Mouse (Mus musculus) kidney, postnatal 10 days (tissue): ENCODE measurements around the gene Napsa.

ENCODE experiments used
- DNase-seq: peaks from one replicate; pipeline ENCODE4 v3.0.0; 2021; ENCODE audit warnings: mixed read lengths

Gene Napsa

GRCm38 (mm10) chr7:44572213-44572701, at the start of gene Napsa:
Gene Napsa, plus strand, starts transcription at chr7:44572380.
- DNase-seq = peak; percentile 67

GRCm38 (mm10) chr7:44523056-44523455, 49.1 kb upstream of the Napsa start:
- DNase-seq = no peak

DNA sequence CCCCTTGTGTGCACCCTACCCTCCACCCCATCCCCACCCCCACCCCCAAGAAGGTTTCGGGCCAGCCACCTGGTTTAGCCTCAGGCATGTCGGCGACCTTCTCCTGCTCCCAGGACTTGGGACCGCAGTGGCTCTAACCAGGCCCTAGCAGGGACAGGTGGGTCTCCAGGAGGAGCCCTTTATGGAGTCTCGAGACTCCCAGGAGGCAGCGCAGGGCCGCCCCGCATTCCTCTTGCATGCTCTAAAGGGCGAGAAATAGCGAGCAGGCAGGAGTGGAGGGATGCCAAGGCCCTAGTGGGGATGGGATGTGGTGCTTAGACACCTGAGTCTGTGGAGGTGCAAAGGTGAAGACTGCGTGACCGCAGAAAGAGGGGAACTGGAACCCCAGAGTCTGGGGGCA, 47.7 kb upstream of the Napsa start, which contains the start of gene Mybpc2:
Mybpc2 (minus strand) TSS at position 155 of the 400 bp plus-strand sequence.
- DNase-seq = peak; percentile 45

- peak; percentile 92 for DNase-seq
Observed at GRCm38 (mm10) chr7:44525126-44525832, 46.9 kb upstream of the Napsa start.

DNA sequence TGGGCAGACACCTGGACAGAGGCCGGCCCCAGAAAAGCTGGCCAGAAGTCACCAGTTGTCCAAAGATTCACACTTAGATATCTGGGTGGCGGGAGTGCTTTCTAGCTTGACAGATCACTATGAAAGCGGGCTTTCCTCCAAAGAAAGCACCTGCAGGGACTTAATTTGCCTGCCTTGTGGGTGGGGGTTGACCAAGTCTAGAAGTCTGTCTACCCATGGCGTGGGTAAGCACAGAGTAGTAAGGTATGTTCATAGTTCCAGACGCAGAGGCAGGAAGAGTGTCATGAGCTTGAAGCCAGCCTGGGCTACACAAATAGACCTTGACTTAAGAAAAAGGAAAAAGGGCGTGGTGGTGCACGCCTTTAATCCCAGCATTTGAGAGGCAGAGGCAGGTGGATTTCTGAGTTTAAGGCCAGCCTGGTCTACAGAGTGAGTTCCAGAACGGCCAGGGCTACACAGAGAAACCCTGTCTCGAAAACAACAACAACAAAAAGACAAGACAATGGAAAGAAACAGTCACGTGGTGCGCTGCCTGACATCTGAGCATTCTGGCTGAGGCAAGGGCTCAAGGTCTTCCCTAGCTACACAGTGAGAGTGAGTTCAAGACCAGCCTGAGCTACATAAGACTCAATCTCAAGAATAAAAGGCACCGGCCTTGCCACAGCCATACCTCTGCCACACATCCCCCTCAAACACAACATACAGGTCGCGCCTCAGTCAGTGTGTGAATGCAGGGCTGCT, 45.6 kb upstream of the Napsa start:
- DNase-seq = no peak

DNA sequence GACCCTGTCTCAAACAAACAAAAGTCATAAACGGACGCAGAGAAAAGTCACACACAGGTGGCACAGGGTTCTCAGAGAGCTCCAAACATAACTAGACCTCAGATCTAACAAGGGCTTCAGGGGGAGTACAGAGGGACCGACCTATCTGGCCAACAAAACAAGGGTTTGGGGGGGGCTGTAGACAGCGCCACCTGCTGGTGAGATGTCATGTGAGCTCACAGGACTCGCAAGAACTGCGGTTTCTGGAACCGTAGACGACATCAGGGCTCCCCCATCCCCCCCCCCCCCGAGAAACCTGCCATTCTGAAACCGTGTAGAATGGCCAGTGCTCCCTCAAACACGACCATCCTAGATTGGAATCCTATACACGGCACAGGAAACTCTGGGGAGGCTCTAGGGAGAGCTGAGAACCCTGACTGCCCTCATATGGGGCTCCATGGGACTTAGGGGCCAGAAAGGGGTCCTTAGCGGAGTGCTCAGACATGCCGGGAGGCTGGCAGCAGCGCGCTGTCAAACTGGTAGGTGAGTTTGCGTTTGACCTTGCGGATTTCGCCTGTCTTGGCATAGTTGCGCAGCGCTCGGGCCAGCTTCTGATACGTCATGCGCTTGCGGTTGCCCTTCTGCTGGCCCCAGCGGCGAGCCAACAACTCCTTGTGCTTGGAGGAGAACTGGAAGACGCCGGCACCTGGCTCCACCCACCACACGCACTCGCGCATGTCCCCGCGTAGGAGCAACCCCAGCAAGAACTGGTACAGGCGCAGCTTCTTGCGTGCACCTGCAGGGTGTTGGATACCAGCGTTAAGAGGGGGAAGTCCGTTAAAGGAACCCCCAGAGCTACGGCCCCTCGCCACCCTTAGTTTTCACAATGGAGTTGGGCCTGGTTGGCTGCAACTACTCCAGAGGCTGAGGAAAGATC, 44.4 kb upstream of the Napsa start:
- peak; percentile 83 for DNase-seq

DNA sequence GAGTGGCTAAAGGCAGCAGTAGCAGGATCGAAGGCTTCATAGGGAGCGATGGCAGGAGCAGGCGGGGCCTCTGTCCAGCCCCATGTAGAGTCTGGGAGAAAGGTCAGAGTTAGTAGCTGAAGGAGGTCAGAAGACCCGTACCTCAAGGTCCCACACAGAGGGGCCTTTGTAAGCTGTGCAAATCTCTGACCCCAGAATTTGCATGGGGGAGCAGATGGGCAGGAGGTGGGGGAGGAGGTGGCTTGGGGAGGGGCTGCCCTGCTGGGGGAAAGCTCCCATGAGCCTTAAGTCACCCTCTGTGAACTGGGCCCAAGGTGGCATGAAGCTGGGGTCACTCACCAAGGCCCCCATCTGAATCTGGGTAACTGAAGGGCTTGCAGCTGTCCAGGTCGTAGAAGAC, 42.7 kb upstream of the Napsa start:
- no peak for DNase-seq

DNA sequence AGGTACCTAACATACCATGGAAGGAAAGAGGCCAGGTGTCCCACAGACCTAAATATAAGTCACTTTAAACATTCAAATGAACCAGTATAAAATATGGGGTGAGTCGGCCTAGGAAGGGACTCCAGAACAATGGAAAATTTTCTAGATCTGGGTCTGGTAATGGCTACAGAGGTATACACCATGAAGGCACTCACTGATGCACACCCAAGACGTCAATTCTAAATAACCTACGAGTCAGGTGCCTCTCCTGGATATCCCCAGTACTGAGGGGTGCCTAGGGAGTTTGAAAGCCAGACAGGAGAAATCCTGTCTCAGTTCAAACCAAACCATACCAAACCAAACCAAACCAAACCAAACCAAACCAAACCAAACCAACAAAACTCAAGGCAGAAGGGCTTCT, 41.7 kb upstream of the Napsa start:
- DNase-seq = no peak

DNA sequence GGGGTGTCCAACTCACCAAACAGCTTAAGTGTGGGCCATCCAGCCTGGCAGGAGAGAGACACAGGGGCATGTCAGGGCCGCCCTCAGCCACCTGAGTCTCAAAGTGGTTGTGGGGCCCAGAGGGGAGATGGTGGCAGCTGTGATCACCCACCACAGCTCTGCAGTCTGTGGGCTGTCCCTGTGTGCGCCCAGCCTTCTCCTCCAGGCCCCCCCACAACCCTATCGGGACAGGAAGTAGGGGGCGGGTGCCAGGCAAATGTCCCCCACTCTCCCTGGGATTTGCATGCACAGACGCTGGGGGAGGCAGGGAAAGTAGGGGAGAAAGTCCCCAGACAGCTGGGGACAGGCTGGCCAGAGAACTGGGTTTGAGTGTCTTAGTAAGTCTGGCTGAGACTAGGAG, 41.0 kb upstream of the Napsa start:
- no peak for DNase-seq

GRCm38 (mm10) chr7:44531946-44532732, 40.0 kb upstream of the Napsa start, which contains the start of gene Spib:
Gene Spib, minus strand, starts transcription at chr7:44532071.
- DNase-seq = no peak

DNA sequence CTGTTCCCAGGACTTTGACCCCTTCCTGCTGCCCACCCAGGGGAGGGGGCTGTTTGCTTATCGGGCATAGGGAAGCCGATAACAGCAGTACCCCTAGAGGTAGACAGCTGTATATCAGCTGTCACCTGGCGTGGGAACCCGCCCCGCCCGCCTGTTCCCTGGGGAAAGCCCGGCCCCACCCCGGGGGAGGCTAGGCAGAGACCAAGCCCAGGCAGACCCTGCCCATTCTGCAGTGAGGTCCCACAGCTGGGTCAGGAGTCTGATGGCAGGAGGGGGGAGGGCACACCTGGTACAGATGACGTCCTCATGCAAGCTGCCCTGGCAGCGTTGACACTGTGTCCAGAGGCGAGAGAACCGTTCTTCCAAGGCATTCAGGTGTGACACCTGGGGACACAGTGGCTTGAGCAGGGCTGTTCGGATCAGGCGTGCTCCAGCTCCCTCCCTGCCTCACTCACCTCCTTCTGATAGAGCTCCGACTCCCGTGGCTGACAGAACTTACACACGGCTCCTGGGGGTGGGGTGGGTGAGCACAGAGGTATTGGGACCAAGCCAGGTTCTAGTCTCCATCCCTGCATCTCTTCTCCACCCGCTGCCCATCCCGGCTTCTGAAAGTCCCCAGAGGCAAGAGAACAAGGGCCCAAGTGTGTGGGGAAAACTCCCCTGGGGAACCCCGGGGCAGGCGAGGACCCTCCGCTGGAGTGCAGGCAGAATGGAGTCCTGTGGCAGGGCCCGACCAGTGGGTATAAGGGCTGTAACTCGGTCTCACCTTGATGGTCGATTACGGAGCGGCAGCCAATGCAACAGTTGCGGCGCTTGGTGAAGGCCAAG, 39.0 kb upstream of the Napsa start:
- no peak for DNase-seq

- no peak for DNase-seq
Observed at GRCm38 (mm10) chr7:44533746-44534045, 38.5 kb upstream of the Napsa start.

DNA sequence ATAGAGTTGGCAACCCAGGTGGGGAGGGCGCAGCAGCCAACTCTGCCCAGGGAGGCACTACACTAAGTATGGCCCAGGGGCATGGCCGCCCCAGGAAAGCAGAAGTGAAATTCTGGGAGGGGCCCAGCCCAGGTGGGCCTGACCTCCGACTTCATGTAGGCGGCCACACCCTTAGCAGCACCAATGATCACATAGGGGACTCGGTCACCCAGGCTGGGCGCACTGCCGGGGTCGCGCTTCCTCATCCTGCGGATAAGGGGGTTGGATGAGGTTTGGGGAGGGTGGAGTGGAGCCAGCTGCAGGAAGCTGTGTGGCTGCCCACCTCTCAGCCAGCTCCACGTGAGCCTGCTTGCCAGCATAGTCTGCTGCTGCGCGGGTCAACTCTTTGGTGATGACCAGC, 37.9 kb upstream of the Napsa start:
- DNase-seq = no peak

DNA sequence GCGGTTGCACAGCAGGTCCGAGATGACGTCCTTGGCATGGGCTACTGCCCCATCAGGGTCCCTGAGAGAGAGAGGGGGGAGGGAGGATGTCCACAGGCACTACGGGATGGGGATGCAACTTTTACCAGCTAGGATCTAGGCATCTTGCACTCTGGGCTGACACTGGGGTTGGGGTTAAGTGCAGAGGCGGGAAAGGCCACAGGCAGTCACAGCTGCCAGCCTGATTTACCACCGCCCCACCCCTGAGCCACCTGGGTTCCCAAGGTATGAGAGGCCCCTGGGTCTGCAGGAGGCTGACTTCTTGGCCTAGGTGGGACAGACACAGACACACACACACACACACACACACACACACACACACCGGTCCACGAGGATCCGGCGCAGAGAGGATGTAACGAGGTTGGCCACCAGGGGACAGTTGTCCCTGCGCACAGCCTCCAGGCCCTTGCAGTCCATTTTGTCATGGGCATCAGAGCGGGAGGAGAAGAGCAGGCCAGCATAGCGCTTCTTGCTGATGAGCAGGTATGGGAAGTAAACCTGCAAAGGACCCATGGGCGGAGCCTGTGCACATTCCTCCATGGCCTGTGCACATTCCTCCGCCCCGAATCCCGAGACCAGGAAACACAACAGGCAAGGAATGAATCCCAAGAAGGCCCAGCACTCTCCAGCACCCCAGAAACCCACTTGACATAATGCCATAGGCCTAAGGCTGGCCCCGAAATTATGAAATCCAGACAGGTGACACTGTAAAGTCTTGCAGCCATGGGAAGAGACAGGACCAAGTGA, 37.3 kb upstream of the Napsa start:
- no peak for DNase-seq

- DNase-seq = no peak
Observed at GRCm38 (mm10) chr7:44535657-44536589, 36.3 kb upstream of the Napsa start.

GRCm38 (mm10) chr7:44536590-44536968, 35.6 kb upstream of the Napsa start:
- DNase-seq = peak; percentile 62

GRCm38 (mm10) chr7:44537009-44537408, 35.2 kb upstream of the Napsa start:
- no peak for DNase-seq

DNA sequence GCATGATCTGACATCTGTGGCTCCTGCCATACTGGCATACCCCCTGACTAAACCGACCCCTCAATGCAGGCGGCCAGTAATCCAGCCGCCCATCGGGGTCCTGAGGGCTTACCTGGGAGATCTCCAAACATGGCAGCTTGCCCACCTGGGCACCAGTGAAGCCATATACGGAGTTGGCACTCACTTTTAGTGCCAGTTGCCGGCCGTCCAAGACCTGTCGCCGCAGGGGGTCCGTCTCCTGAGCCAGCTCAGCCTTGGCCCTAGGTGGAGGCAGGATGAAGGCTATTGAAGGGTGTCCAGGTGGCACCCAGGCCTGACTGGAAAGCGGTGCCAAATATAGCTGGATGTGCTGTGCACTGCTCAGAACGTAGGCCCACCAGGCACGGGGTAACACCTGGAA, 34.7 kb upstream of the Napsa start:
- DNase-seq = no peak
